Mouse (Mus musculus): Measurements from ENCODE around the gene 4921507P07Rik.
A peak's percentile ranks its signal among the peaks of the same experiment; 100 is the strongest.
"Not testable (repeated sequence)": the region's sequence is repeated elsewhere in the genome, so short reads cannot be mapped to it uniquely, and the experiment has no call there.

The 4921507P07Rik gene

DNA sequence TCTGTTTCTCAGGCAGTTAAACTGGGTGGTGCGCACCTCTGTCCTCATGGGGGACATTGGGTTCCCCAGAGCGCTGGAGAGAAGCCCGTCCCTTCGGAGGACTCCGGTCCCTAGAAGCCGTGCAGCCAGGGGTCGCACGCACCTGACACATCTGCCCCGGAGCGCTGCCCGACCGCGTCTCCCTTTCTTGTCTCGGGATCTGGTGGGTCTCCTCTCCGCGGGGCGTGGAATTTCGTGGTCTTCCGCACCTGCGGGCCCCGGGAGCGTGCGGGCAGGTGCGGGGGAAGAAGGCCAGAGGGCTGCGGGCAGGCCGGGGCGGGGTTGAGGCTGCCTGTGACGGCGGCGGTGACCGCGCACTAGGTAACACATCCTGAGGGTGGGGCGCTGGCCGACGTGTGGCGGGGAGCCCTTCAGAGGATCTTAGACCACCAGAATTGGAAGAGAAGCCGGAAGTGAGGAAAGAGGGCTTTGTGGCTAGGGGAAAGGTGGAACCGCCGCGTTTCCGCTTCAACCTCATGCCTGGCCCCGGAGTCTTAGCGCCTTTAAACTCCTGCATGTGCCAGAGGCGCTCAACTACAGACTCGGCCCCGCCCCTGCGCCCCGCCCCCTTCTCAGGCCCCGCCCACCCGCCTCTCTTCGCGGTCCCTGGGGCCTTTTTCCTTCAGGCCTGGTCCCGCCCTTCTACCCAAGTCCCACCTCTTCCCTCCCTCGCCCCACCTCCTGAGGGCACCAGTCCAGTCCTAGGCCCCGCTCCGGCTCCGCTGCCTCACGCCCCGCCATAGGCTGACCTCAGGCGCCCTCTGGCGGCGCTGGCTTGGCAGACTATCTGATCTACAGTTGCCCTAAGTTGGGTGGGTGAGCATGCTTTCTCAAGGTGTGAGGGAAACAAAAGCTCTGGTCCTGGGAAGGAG is at the start of gene 4921507P07Rik:
Gene 4921507P07Rik (minus strand): TSS at position 332 of the 911 bp plus-strand sequence.
- DNase-seq (ENCODE audit: low read depth, low spot score), result peak; percentile 98

DNA sequence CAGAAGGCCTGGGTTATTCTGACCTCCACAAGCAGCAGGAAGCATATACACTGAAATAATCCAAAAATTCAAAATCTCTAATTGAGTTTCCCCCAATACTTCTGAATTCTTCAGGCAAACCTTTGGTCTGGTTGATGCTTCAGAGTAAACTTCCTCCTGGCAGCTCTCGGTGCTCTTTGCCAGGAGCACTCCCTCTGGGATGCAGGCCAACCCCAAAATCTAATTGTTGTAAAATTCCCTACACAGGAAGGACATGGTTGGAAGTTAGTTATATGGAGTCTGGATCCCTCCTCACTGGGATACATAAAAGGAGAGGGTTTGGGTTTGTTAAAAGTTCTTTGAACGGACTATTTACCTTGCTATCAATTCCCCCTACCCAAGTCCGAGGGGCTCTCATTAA is 48.3 kb upstream of the 4921507P07Rik start:
- DNase-seq (ENCODE audit: low read depth, low spot score), result no peak

DNA sequence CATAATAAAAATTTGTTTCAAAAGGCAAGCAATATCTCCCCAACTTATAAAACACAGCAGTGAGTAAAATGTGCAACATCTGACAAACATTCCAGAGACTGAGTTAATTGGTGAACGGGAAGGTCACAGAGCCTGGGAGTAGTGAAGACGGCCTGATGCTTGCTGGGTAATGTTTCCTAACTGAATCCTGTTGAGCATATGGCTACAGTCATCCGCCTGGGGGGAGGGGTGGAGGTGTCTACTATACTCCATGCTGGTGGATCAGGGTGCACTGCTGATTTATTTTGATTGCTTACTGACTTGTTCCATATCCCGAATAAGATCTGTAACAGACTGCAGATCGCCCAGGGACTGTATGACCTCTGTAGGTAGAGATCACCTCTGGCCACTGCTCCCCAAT is 45.5 kb upstream of the 4921507P07Rik start:
- DNase-seq (ENCODE audit: low read depth, low spot score), result no peak

DNA sequence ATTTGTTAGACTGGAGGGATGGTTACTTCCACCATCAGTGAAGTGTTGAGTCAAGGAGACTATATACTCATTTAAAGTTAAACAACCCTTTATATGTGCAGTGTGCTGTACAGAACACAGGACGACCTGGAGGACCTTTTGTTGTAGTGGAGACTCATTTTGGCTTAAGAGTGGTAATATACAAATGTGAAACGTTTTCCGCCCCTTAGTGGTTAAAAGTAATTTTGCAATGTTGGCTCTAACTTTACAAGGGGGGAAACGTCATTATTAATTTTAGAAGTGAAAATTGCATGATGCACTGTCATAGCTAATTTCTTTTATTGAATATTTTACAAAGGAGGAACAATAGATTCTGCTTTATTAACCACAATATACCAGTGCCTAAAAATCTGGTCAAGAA is 43.9 kb upstream of the 4921507P07Rik start:
- DNase-seq (ENCODE audit: low read depth, low spot score), result peak; percentile 20

DNA sequence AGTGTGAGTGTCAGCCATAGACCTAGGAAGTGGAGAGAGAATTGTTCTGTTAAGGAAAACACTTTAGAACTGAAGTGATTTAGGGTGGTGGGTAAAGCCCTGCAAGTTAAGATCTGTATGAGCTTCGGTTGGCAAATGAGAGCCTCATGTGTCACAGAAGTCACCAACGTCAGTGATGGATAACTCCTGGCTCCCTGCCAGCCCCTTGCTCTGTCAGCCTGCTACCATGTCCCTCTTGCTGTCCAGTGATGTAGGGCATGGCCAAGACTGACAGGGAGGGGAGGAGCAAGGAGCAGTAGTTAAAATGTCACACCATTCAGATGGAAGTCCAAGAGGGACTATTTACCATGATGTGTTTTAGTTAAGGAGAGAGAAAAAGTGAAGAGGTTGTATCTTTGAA is 43.2 kb upstream of the 4921507P07Rik start:
- no peak for DNase-seq (ENCODE audit: low read depth, low spot score)

DNA sequence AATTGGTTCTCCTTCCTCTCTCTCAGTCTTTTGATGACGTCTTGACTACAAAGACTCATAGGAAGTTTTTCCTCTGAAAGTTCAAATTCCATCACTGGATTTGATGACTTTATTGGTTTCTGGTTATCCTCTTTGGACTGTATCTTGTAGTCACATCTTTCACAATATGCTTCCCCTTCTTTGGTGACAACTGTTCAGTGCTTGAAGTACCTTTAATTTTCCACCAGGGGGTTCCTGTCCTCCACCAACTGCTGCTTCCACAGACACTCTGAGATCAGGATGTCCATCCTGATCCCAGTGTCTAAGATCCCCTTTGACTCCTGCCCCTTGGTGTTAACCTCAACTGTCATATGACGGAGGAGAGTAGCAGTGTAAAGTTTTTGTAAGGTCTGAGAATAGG is 29.7 kb upstream of the 4921507P07Rik start:
- DNase-seq (ENCODE audit: low read depth, low spot score), result not testable (repeated sequence)

DNA sequence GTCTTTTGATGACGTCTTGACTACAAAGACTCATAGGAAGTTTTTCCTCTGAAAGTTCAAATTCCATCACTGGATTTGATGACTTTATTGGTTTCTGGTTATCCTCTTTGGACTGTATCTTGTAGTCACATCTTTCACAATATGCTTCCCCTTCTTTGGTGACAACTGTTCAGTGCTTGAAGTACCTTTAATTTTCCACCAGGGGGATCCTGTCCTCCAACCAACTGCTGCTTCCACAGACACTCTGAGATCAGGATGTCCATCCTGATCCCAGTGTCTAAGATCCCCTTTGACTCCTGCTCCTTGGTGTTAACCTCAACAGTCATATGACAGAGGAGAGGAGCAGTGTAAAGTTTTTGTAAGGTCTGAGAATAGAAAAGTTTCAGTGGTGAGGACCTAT is 21.8 kb upstream of the 4921507P07Rik start:
- DNase-seq (ENCODE audit: low read depth, low spot score), result not testable (repeated sequence)

DNA sequence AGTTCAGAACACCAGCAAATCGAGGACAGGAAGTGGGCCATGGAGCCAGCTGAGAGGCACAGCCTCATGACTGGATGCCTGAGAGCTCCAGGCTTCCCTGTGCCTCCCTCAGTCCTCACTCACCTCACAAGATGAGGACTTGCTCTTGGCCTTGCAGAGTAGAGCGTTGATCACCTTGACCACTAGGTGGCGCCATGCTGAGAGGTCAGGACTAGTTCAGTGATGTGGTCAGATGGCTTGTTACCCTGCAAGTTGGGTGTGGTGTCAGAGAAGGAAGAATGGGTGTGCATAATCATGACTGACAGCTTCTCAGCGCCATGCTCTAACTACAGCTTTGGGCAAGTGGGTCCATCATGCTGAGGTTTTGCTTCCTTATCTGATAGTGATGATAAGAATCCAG is 5.2 kb upstream of the 4921507P07Rik start:
- peak; percentile 96 for DNase-seq (ENCODE audit: low read depth, low spot score)

DNA sequence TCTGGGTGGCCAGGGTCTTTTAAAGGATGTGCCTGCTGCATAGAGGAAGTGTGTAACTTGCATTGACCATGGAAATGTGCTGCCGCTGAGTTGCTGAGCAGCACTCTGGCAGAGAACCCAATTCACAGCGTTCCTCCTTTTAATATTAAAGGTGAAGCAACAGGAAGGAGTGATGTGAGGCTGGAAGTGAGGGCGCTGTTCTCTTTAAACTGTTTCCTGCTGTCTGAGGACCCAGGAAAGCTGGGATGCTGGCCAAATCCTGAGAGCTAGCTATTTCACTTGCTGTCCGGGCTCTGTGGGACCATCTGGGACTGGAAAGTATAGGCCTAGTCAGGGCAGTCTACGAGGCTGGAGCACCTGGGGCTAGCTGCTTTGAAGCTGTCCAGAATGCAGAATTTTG is 2.1 kb upstream of the 4921507P07Rik start:
- no peak for DNase-seq (ENCODE audit: low read depth, low spot score)

DNA sequence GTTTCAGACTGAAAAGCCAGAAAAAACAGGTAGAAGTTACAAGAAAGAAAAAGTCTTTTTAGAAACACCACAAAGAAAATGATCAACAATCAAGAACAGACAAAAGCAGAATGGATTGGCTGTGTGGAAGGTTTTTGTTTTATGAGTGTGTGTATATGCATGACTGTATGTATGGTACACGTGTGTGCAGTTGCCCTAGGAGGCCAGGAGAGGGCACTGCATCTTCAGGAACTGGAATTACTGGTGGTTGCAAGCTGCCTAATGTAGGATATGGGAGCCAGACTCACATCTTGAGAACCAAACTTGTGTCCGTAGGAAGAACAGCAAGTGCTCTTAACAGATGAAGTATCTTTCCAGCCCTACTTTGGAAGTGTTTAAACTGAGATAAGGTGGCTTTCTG is 2.1 kb downstream of the 4921507P07Rik start:
- peak; percentile 84 for DNase-seq (ENCODE audit: low read depth, low spot score)

DNA sequence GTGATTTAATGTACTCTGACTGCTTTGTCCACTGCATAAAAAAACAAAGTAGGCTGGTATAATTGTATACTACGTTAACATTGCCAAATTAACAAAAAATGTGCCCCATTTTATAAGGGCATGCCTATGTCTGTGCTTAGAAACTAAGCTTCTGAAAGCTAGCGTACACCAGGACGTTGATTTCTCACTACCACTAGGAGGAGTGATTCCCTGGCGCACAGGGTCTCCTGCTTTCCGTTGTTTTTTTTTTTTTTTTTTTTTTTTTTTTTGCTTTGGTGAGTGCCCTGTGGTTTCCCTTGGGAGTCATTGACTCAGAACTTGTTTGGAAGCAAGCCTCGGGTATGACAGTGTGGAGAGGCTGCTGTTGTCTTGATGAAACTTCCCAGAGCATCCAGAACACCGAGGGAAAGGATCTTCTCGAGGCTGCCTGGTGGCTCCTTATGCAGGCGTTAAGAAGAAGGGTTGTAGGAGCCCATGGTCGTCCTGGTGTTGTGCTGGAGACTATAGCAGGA is 3.0 kb downstream of the 4921507P07Rik start:
- DNase-seq (ENCODE audit: low read depth, low spot score), result peak; percentile 43

DNA sequence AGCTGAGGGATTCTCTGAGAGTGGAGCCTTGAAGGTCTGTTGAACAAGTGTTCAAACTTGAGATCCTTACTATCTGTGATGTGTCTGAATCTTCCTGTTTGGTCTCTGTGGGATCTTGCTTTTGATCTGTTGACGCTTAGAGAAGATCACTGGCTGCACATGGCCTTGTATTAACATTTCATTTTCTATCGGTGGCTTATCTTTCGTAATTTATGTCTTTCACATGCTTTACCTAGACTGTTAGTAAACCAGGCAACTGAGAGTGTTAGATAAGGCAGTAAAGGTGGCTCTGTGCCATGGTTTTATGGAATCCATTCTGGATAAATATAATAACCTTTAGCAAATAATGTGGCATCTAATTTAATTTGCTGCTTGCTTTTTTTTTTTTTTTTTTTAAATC is 6.2 kb downstream of the 4921507P07Rik start:
- no peak for DNase-seq (ENCODE audit: low read depth, low spot score)

DNA sequence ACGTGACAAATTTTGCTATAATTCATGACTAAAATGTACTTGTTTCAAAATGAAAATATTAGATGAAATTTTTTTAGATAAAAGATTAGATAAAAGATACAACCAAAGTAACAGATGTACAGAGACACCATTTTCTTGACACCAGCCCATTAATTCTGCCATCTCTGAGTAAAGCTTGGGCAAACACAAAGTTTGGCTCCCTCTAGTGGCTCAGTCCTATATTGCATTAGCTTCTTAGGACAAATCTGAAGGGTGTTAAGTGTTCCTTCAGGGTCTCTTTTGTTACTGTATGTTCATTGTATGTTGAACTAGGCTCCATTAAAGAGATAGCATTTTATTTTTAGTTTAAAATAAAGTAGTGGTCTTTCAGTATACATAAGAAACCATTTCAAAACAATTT is 8.2 kb downstream of the 4921507P07Rik start:
- DNase-seq (ENCODE audit: low read depth, low spot score), result peak; percentile 84

DNA sequence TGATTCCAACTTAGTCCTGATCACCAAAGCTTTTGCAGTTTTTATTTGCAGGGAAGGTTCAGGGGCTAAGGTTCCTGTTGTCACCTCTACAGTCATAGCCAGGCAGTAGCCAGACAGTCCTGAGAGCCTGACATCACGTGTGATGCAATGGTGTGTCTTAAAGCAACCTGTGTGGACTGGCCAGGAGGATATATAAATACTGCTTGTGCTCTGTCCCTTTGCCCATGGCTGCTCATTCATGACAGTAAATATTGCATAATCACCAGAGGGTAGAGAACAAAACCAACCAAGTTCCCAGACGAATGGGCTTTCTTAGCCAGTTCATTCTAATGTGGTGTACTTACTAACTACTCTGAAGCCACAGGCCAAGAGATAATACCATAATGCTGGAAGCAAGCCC is 9.0 kb downstream of the 4921507P07Rik start:
- DNase-seq (ENCODE audit: low read depth, low spot score), result no peak

DNA sequence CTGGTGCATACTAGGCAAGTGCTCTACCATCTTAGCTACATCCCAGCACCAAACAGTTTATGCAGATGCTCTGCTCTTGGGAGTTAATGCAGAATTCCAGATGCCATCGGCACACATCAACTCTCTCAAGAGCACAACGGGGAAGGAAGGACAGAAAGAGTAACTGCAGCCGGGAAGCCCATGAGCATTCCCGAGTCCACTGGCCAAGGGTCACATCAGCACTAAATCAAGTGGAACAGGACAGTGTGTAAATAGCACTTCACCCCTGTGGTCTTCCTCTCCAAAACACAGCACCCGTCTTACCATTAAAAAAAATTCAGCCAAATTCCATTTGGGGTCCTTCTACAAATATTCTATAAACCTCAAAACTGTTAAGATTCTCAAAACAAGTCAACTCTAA is 10.1 kb downstream of the 4921507P07Rik start:
- no peak for DNase-seq (ENCODE audit: low read depth, low spot score)

DNA sequence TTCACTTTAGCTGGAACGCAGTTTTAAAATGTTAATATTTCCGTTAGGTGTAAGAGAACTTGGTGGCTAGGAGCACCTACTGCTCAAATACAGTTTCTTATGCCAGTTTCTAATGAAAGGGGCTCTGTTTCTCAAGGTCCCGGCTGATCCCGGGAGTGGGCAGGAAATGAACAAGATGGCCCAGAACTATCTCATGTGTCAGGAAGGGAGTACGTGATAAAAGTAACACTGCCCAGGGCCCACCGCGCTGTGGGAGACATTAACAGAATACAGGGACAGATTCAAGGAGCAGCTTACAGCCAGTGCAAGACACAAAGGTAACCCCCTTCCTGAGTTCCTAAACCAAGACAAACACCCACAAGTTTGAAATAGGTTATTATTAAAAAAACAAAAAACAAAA is 10.7 kb downstream of the 4921507P07Rik start:
- DNase-seq (ENCODE audit: low read depth, low spot score), result no peak

DNA sequence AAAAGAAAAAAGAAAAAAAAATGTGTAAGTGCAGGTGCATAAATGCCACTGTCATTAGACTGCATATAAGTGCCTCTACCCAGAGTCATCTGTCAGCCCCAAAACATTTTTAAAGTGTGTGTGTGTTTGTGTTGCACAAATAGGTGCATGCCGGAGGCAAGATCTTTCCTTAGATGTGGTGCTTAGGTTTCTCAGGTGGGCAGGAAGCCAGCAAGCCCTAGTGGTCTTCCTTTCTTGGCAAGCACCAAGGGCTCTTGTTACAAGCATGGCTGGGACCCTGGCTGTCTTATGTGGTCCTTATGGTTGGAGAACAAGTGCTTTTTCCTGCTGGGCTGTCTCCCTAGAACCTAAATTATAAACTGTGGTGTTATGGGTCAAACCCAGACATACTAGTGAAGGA is 24.8 kb downstream of the 4921507P07Rik start:
- DNase-seq (ENCODE audit: low read depth, low spot score), result no peak

DNA sequence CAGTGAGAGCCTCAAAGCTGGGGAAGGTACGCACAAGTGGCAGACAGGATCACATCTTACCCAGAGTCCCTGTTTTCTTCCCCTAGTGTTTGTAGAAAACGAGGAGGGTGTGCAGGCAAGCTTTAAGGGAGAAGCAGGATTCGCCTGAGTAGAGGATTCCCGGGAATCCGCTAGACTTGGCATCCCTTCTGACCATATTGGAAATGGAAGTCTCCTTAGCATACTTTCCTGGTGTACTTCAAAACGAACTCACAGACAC is 29.5 kb downstream of the 4921507P07Rik start:
- DNase-seq (ENCODE audit: low read depth, low spot score), result no peak

DNA sequence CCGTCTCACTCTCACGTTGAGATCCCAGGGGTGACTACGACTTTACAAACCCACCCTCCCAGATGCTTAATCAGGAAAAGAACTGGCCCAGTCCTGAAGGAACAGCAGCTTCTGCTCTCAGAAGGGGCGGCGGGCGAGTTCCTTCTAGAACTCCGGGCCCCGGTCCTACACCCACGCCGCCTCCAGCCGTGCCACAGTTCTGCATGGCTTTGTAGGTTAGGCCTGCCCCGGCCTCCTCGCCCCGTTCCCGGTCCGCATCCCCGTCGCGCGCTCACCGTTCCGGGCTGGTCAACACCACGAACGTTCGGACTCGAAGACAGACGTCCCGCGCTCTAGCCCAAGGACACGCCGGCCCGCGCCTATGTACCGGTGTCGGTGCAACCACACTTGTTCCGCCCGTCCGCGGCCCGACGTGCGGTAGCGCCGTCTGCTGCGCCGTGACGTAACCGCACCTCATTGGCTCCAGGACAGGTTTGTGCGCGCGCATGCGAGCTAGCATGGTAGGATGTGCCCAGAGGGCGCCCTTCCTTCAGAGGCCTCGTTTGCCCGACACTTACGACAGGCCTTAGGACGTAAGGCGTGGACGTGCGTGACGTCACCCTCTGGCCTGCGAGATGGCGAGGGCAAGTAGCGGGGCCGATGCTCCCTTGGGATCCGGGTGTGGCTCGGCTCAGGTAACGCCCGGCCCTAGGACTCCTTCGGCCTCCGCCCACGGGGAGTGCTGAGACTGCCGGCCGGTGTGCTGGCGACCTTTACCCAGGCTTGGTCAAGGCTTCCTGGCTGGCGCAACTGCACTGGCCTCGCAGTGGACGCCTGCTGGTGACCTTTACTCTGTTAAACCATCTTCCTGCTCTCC is 30.1 kb downstream of the 4921507P07Rik start, which contains the start of gene Cycs:
Gene Cycs (minus strand): TSS at position 398 of the 856 bp plus-strand sequence.
- DNase-seq (ENCODE audit: low read depth, low spot score), result peak; percentile 100

DNA sequence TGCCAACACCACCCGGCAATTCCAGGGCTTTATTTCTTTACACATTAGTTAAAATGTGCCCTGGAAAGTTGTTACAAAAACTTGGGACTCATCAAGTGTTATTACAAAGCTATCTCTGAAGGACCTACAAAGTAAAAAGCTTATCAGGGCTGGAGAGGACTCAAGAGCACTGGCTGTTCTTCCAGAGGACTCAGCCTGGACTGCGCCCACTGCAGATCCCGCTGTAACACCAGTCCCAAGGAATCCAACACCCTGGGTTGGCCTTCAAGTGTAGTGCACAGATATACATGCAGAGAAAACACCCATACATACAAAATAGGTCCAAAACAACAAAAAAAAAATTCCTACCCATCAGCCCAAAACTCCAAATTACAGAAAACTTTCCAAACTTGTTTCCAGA is 32.8 kb downstream of the 4921507P07Rik start:
- no peak for DNase-seq (ENCODE audit: low read depth, low spot score)

DNA sequence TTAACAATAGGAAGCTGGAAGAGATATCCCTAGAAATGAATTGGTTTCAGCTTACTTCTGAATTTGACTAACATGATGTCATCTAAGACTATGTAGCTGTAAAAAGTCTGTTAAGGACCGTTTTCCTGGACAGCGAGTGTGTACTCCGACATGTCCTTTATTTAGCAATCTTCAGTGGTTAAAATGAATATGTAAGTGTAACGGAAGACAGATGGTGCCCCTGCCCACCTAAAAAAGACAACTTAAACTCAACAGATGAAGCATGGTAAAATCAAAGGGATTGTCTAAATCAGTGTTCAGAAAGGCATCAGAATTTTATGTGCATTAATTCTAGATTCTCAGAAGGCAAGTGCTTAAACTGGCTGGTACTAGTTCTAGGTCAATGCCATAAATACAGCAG is 34.0 kb downstream of the 4921507P07Rik start:
- no peak for DNase-seq (ENCODE audit: low read depth, low spot score)

DNA sequence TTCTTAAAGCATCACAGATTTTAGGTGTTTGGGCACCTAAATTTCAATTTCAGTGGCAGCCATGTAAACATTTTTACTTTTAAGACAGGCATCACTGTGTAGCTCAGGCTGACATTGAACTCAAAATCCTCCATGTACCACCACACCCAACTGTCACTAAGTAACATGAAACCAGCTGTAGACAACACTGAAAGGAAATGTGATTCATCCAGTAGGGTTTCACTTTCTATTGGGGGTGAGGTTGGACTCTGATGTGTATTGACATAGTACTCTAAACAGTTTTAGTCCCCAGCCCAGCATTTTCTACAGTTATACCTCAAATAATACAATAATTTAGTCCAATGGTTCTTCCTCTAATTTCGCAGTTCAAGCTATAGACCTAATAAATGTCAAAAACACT is 35.7 kb downstream of the 4921507P07Rik start:
- no peak for DNase-seq (ENCODE audit: low read depth, low spot score)

DNA sequence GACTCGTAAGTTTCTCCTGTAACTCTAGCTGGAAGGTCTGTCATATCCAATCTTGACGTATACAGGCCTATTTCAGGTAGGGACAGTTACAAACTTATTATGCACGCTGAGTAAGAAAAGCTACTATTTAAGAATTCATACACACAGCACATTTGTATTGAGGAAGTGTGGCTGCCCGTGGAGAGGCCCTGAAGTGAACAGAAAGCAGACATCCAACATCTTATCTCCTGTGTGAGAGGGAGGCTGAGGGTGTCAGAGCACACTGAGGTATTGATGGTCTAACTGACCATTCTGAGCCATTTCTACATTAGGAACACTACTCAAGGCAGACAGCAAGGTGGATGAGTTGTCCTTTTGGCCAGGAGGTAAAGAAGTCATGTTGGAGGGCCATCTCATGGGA is 37.6 kb downstream of the 4921507P07Rik start:
- no peak for DNase-seq (ENCODE audit: low read depth, low spot score)

Measured in ZHBTc4 (cell line).